In genomic region chr8:122336251-122336910, GRCm38 (mm10) we compare ENCODE assay signal across 9 mouse cellular contexts. TPM values are rescaled to one million over a fixed set of nuclear protein-coding genes. Genes with fewer than 3 reads are reported as not detected.
A peak's percentile ranks its signal among the peaks of the same experiment; 100 is the strongest.
DNase-seq lines count a peak whose midpoint lies in the region; ATAC-seq and TF ChIP-seq lines count a peak whose summit lies in the region.
"Had no signal": no experiment of that assay in that cellular context is flagged by ENCODE, and none has a peak within 500 bp of the region (broad histone marks: within the 10 kb centered on the region; RNA-seq: fewer than 3 reads in every experiment).

No protein-coding gene starts in this region.

- H3K4me3 ChIP-seq in hindbrain, embryonic 12.5 days = peak overlapping the region; percentile 56
- peak overlapping the region; percentile 60 for H3K4me3 ChIP-seq in limb, embryonic 14.5 days (replicated peaks; ENCODE audit: low read length)
- peak overlapping the region; percentile 51 for H3K4me3 ChIP-seq in neural tube, embryonic 11.5 days (ENCODE audit: low read depth, low read length)

- H3K36me3 ChIP-seq in hindbrain, embryonic 12.5 days = no peaks in the 10 kb centered on the region; the same call in 1 of the 2 replicates
- 0 out of 2 replicates have a peak, but pooled peaks cover 3% of the 10 kb centered on the region for H3K36me3 ChIP-seq in limb, embryonic 14.5 days (ENCODE audit: control insufficient read depth, insufficient read depth, low read length)
- no peaks in the 10 kb centered on the region for H3K36me3 ChIP-seq in neural tube, embryonic 11.5 days (ENCODE audit: control insufficient read depth, insufficient read depth, low read length)

- no peak for TF ChIP-seq POLR2A in limb, embryonic 14.5 days (IDR thresholded peaks at IDR 0.05; ENCODE audit: borderline replicate concordance, extremely low read depth, insufficient read depth, insufficient read length)

- H3K9ac ChIP-seq in hindbrain, embryonic 12.5 days = peak overlapping the region; percentile 68
- H3K9ac ChIP-seq in limb, embryonic 14.5 days (ENCODE audit: low read depth, low read length, severe bottlenecking) = peak overlapping the region; percentile 58
- H3K9ac ChIP-seq in neural tube, embryonic 11.5 days (ENCODE audit: low read length) = peak overlapping the region; percentile 37

- peaks cover 76% of the 10 kb centered on the region for H3K27me3 ChIP-seq in hindbrain, embryonic 12.5 days
- peaks cover 43% of the 10 kb centered on the region for H3K27me3 ChIP-seq in limb, embryonic 14.5 days (ENCODE audit: control insufficient read depth, insufficient read depth, low read length)
- peaks cover 46% of the 10 kb centered on the region for H3K27me3 ChIP-seq in neural tube, embryonic 11.5 days (ENCODE audit: control insufficient read depth, insufficient read depth, low read length)

- DNase-seq in layer of hippocampus, postnatal 14 days (ENCODE audit: low spot score in 2 of 2) = peak; percentile 41 to 42
- DNase-seq in layer of hippocampus, adult 9-10 months (ENCODE audit: low spot score) = no peak
- DNase-seq in cerebellum, postnatal 36 days = peak; percentile 26 to 42
- DNase-seq in limb, embryonic 14.5 days (ENCODE audit: low spot score) = peak; percentile 46
- DNase-seq in neural tube, embryonic 11.5 days (ENCODE audit: low spot score) = peak; percentile 79
- no peak for DNase-seq in T-cell, adult 2 months (ENCODE audit: low spot score)

- H3K27ac ChIP-seq in hindbrain, embryonic 12.5 days = no peak overlapping the region
- no peak overlapping the region for H3K27ac ChIP-seq in limb, embryonic 14.5 days (replicated peaks; ENCODE audit: low read depth, low read length)
- no peak overlapping the region for H3K27ac ChIP-seq in neural tube, embryonic 11.5 days (ENCODE audit: low read depth, low read length)

- peaks cover 15% of the 10 kb centered on the region for H3K4me1 ChIP-seq in hindbrain, embryonic 12.5 days
- H3K4me1 ChIP-seq in limb, embryonic 14.5 days (ENCODE audit: control insufficient read depth, insufficient read depth, low read length) = peaks cover 10% of the 10 kb centered on the region; the same call in 1 of the 2 replicates
- peaks cover 4% of the 10 kb centered on the region; the same call in 1 of the 2 replicates for H3K4me1 ChIP-seq in neural tube, embryonic 11.5 days (ENCODE audit: control insufficient read depth, insufficient read depth, low read length)

- 2% methylated on average over 64 of the region's 81 CpGs for WGBS in hindbrain, embryonic 12.5 days
- 4% methylated on average over 81 of the region's 81 CpGs for WGBS in limb, embryonic 14.5 days
- 1% methylated on average over 67 of the region's 81 CpGs for WGBS in neural tube, embryonic 11.5 days

- H3K9me3 ChIP-seq in hindbrain, embryonic 12.5 days (replicated peaks) = no peaks in the 10 kb centered on the region
- H3K9me3 ChIP-seq in limb, embryonic 14.5 days (ENCODE audit: control insufficient read depth, low read length) = no peaks in the 10 kb centered on the region
- no peaks in the 10 kb centered on the region for H3K9me3 ChIP-seq in neural tube, embryonic 11.5 days (ENCODE audit: control insufficient read depth, low read length)

- ATAC-seq in hindbrain, embryonic 12.5 days (ENCODE audit: low FRiP score) = peak; percentile 54
- peak; percentile 67; the same call in 1 of the 2 replicates for ATAC-seq in limb, embryonic 14.5 days (ENCODE audit: low FRiP score, low read depth)
- peak; percentile 64 for ATAC-seq in neural tube, embryonic 11.5 days (ENCODE audit: insufficient read depth, low FRiP score, low TSS enrichment)
- no peak for ATAC-seq in erythroblast, adult 5-6 weeks (replicated peaks; ENCODE audit: low FRiP score, poor library complexity, severe bottlenecking)

- H3K4me2 ChIP-seq in hindbrain, embryonic 12.5 days (replicated peaks) = peak overlapping the region; percentile 96
- H3K4me2 ChIP-seq in limb, embryonic 14.5 days (replicated peaks; ENCODE audit: low read depth, low read length, severe bottlenecking) = peak overlapping the region; percentile 98
- peak overlapping the region; percentile 93 for H3K4me2 ChIP-seq in neural tube, embryonic 11.5 days (ENCODE audit: low read depth)

RNA-seq across cellular contexts. Expression of gene Trhr2, which starts 24.2 kb away (rescaled TPM):
- under 1 TPM; 0.76 to 0.81 TPM for total RNA-seq in layer of hippocampus, postnatal 14 days (2021)
- polyA plus RNA-seq in hindbrain, embryonic 12.5 days (2016; fragmentation: Nextera tagmentation; extraction: Ambion mirVana) = not detected in 2 replicates
- 1.7 and 3.2 TPM in 2 replicates for polyA plus RNA-seq in limb, embryonic 14.5 days (2012; rRNA removed)
- polyA plus RNA-seq in limb, embryonic 14.5 days (2014; fragmentation: Nextera tagmentation; extraction: Ambion mirVana) = 0.25 TPM in 1 of 2 replicates, not detected in the other
- polyA plus RNA-seq in neural tube, embryonic 11.5 days (2014; fragmentation: Nextera tagmentation; extraction: Ambion mirVana) = not detected in 2 replicates
- not detected in 2 replicates for total RNA-seq in erythroblast, adult 5-6 weeks (2015; ENCODE audit: low replicate concordance)
- not detected in 2 replicates for total RNA-seq in erythroblast, adult 5-6 weeks (2017; ENCODE audit: low replicate concordance)
- total RNA-seq: adrenal gland, adult 18-20 months had no signal

RNA-seq across cellular contexts. Expression of gene Zc3h18, which starts 40.0 kb away (rescaled TPM):
- total RNA-seq in layer of hippocampus, postnatal 14 days (2021) = 10 to 100 TPM; 35.4 to 39.2 TPM
- 64.0 and 64.4 TPM in 2 replicates for polyA plus RNA-seq in hindbrain, embryonic 12.5 days (2016; fragmentation: Nextera tagmentation; extraction: Ambion mirVana)
- 50.9 and 58.1 TPM in 2 replicates for polyA plus RNA-seq in limb, embryonic 14.5 days (2012; rRNA removed)
- 31.3 and 38.5 TPM in 2 replicates for polyA plus RNA-seq in limb, embryonic 14.5 days (2014; fragmentation: Nextera tagmentation; extraction: Ambion mirVana)
- 40.5 and 41.5 TPM in 2 replicates for polyA plus RNA-seq in neural tube, embryonic 11.5 days (2014; fragmentation: Nextera tagmentation; extraction: Ambion mirVana)
- 10.8 and 14.2 TPM in 2 replicates for total RNA-seq in erythroblast, adult 5-6 weeks (2015; ENCODE audit: low replicate concordance)
- total RNA-seq in erythroblast, adult 5-6 weeks (2017; ENCODE audit: low replicate concordance) = 22.2 and 31.5 TPM in 2 replicates

RNA-seq across cellular contexts. Expression of gene Zfpm1, which starts 54.4 kb away (rescaled TPM):
- 10 to 100 TPM; 28.3 to 31.7 TPM for total RNA-seq in layer of hippocampus, postnatal 14 days (2021)
- polyA plus RNA-seq in hindbrain, embryonic 12.5 days (2016; fragmentation: Nextera tagmentation; extraction: Ambion mirVana) = 2.5 and 3.3 TPM in 2 replicates
- polyA plus RNA-seq in limb, embryonic 14.5 days (2012; rRNA removed) = 10.4 and 13.8 TPM in 2 replicates
- polyA plus RNA-seq in limb, embryonic 14.5 days (2014; fragmentation: Nextera tagmentation; extraction: Ambion mirVana) = 1.9 and 2.1 TPM in 2 replicates
- 1.2 and 1.5 TPM in 2 replicates for polyA plus RNA-seq in neural tube, embryonic 11.5 days (2014; fragmentation: Nextera tagmentation; extraction: Ambion mirVana)
- total RNA-seq in erythroblast, adult 5-6 weeks (2015; ENCODE audit: low replicate concordance) = 54.2 and 55.4 TPM in 2 replicates
- 196 and 459 TPM in 2 replicates for total RNA-seq in erythroblast, adult 5-6 weeks (2017; ENCODE audit: low replicate concordance)

Comparison
In these comparisons a context has a peak if more than half of its experiments do, and no peak if none do; other contexts are left out.
1. DNase-seq: peak in layer of hippocampus, postnatal 14 days (2 of 2), cerebellum, postnatal 36 days (2 of 2), limb, embryonic 14.5 days (single experiment) and neural tube, embryonic 11.5 days (single experiment); none in layer of hippocampus, adult 9-10 months (single experiment) and T-cell, adult 2 months (single experiment).
2. Peak in every context shown above with its lines, with median percentiles within 50 percentile points of each other: H3K4me2 ChIP-seq, H3K4me3 ChIP-seq and H3K9ac ChIP-seq.